Mouse (Mus musculus) intestine, embryonic 16.5 days (tissue): ENCODE measurements around the gene Pde2a. TPM values are rescaled to one million over a fixed set of nuclear protein-coding genes. Genes with fewer than 3 reads are reported as not detected.

ENCODE experiments used
- ATAC-seq: fragments of 200-750 bp; cut with Nextera tagmentation; 2 replicates; pipeline ENCODE4 v1.8.0; 2017; ENCODE audit warnings: moderate TSS enrichment, moderate library complexity
- H3K27ac ChIP-seq: fragments of 300-500 bp; sonication (generic); 2 replicates; pipeline ENCODE4 v1.5.1; 2014; ENCODE audit warnings: mild to moderate bottlenecking, low read length
- H3K27me3 ChIP-seq: fragments of 300-500 bp; sonication (generic); replicated peaks from 2 replicates; pipeline ENCODE4 v1.6.1; 2014; ENCODE audit warnings: low read length, control low read depth, mixed read lengths; ENCODE audit not compliant: control insufficient read depth, insufficient read depth
- H3K36me3 ChIP-seq: fragments of 300-500 bp; sonication (generic); 2 replicates; pipeline ENCODE4 v1.6.1; 2014; ENCODE audit warnings: low read length, control low read depth; ENCODE audit not compliant: control insufficient read depth, insufficient read depth
- H3K4me1 ChIP-seq: fragments of 300-500 bp; sonication (generic); 2 replicates; pipeline ENCODE4 v1.6.1; 2014; ENCODE audit warnings: low read length, control low read depth, mixed read lengths; ENCODE audit not compliant: control insufficient read depth, insufficient read depth
- H3K4me2 ChIP-seq: fragments of 300-500 bp; sonication (generic); 2 replicates; pipeline ENCODE4 v1.6.1; 2014; ENCODE audit warnings: low read depth, low read length, control low read depth
- H3K4me3 ChIP-seq: fragments of 300-500 bp; sonication (generic); 2 replicates; pipeline ENCODE4 v1.5.1; 2014; ENCODE audit warnings: mild to moderate bottlenecking, low read length
- H3K9ac ChIP-seq: fragments of 300-500 bp; sonication (generic); 2 replicates; pipeline ENCODE4 v1.6.1; 2014; ENCODE audit warnings: low read depth, low read length
- H3K9me3 ChIP-seq: fragments of 300-500 bp; sonication (generic); 2 replicates; pipeline ENCODE4 v1.6.1; 2016; ENCODE audit warnings: low read length, control low read depth; ENCODE audit not compliant: control insufficient read depth
- WGBS: fragments of 180-500 bp; shearing (Covaris S2); extraction: QIAGEN DNeasy Blood & Tissue Kit; methylation state at CpG from one replicate; pipeline ENCODE4 v1.1.7; 2014; 5-methylcytosine and 5-hydroxymethylcytosine counted together
- polyA plus RNA-seq: library from polyadenylated mRNA; unstranded; fragments of >200 nt; fragmentation: Nextera tagmentation; extraction: Ambion mirVana; gene quantifications from 2 replicates; pipeline ENCODE4 v1.2.1, GENCODE M21; 2015

Pde2a gene
- polyA plus RNA-seq, 1 experiment from 2014 or later = 23.0 TPM

GRCm38 (mm10) chr7:101503351-101503750 is 81.9 kb downstream of the Pde2a start:
- no peaks in the 10 kb centered on the region for H3K9me3 ChIP-seq
- H3K4me1 ChIP-seq = peaks cover 11% of the 10 kb centered on the region; the same call in 1 of the 2 replicates
- no peaks in the 10 kb centered on the region for H3K36me3 ChIP-seq
- H3K27me3 ChIP-seq = peaks cover 7% of the 10 kb centered on the region
- no peak overlapping the region for H3K4me2 ChIP-seq
- ATAC-seq = no peak
- WGBS = 24% methylated on average over 8 of the region's 8 CpGs
- H3K4me3 ChIP-seq = no peak overlapping the region
- no peak overlapping the region for H3K27ac ChIP-seq
- no peak overlapping the region for H3K9ac ChIP-seq

DNA sequence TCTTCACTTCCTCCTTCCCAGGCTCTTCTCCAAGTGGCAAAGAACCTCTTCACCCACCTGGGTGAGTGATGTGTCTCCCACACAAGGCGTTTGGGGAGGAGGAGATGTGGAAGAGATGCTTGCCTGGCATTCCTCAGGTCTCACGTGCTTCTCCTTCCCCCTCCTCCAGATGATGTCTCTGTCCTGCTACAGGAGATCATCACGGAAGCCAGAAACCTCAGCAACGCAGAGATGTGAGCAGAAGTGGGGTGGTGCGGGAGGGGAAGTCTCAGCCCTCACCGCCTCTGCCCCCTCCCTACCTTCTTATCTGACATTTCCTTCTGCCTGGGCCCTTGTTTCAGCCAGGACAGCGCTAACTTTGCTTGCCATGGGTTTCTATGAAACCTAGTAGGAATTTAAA is 82.3 kb downstream of the Pde2a start:
- Histone ChIP-seq H3K36me3 (no peaks in the 10 kb centered on the region), H3K9me3 (no peaks in the 10 kb centered on the region), H3K4me2 (no peak overlapping the region), H3K4me1 (peaks cover 11% of the 10 kb centered on the region; the same call in 1 of the 2 replicates), H3K4me3 (no peak overlapping the region), H3K27me3 (peaks cover 7% of the 10 kb centered on the region), H3K27ac (no peak overlapping the region), H3K9ac (no peak overlapping the region)
- ATAC-seq = no peak
- WGBS = 22% methylated on average over 7 of the region's 7 CpGs

DNA sequence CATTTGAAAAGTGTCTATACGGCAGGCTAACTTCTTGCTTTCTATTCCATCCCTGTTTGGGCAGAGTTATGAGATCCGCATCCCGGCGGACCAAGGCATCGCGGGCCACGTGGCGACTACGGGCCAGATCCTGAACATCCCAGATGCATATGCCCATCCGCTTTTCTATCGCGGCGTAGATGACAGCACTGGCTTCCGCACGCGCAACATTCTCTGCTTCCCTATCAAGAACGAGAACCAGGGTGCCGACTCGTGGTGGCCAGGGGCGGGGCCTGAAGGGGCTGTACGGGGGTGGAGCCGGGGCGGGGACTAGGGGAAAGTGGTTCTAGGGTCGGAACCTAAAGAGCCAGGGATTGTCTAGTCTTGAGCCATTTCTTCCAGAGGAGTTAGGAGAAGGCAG is 83.0 kb downstream of the Pde2a start:
- Histone ChIP-seq H3K4me3 (peak overlapping the region; percentile 34), H3K27ac (no peak overlapping the region), H3K27me3 (peaks cover 7% of the 10 kb centered on the region), H3K4me1 (peaks cover 11% of the 10 kb centered on the region; the same call in 1 of the 2 replicates), H3K9ac (peak overlapping the region; percentile 46; the same call in 1 of the 2 replicates), H3K9me3 (no peaks in the 10 kb centered on the region), H3K4me2 (peak overlapping the region; percentile 66), H3K36me3 (no peaks in the 10 kb centered on the region)
- 9% methylated on average over 24 of the region's 24 CpGs for WGBS
- ATAC-seq = peak; percentile 57

DNA sequence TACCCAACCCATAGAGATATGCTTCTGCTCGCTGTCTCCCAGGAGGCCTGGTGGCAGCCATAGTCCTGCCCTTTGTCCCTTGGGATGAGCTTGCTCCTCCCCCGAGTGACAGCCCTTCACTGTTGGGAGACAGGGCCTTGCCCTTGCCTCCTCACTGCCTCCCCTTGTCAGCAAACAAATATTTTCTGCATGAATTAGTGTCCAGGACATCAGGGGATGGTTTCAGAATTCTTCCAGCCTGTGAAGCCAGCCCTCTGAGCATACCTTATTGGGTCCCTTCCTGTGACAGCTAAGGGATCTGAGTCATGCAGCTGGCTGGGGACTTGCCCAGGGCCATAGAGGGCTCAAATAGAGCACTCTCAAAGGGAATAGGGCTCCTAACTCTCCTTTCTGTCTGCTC is 87.7 kb downstream of the Pde2a start:
- ATAC-seq = no peak
- 25% methylated on average over 2 of the region's 2 CpGs for WGBS
- Histone ChIP-seq H3K4me3 (no peak overlapping the region), H3K27ac (no peak overlapping the region), H3K36me3 (no peaks in the 10 kb centered on the region), H3K27me3 (0 out of 2 replicates have a peak, but pooled peaks cover 2% of the 10 kb centered on the region), H3K4me1 (peaks cover 3% of the 10 kb centered on the region; the same call in 1 of the 2 replicates), H3K9ac (no peak overlapping the region), H3K9me3 (no peaks in the 10 kb centered on the region), H3K4me2 (no peak overlapping the region)

DNA sequence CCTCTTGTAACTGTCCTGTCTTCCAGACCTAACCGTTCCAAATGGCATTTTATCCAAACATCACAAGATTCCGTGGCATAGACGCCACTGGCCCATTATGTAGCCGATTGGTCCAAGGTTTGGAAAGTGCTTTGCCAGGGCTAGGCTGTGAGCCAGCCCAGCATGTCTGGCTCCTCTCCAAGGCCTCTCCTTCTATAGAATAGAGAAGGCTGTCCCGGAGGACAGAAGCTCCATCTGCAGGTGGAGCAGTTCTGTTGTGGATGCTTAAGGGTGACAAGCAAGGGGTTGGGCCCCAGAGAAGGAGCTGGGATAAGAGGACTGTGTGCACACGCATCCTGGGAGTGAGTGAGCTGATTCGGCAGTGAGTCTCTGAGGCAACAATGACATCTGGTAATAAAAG is 92.2 kb downstream of the Pde2a start:
- Histone ChIP-seq H3K9ac (no peak overlapping the region), H3K27me3 (no peaks in the 10 kb centered on the region), H3K27ac (no peak overlapping the region), H3K36me3 (no peaks in the 10 kb centered on the region), H3K4me1 (no peaks in the 10 kb centered on the region), H3K4me3 (no peak overlapping the region), H3K9me3 (no peaks in the 10 kb centered on the region), H3K4me2 (no peak overlapping the region)
- 76% methylated on average over 7 of the region's 7 CpGs for WGBS
- ATAC-seq = no peak

GRCm38 (mm10) chr7:101514768-101515167 is 93.3 kb downstream of the Pde2a start:
- Histone ChIP-seq H3K4me1 (no peaks in the 10 kb centered on the region), H3K4me2 (no peak overlapping the region), H3K9me3 (no peaks in the 10 kb centered on the region), H3K27ac (no peak overlapping the region), H3K27me3 (no peaks in the 10 kb centered on the region), H3K4me3 (no peak overlapping the region), H3K36me3 (no peaks in the 10 kb centered on the region), H3K9ac (no peak overlapping the region)
- ATAC-seq = no peak
- WGBS = 76% methylated on average over 6 of the region's 6 CpGs

DNA sequence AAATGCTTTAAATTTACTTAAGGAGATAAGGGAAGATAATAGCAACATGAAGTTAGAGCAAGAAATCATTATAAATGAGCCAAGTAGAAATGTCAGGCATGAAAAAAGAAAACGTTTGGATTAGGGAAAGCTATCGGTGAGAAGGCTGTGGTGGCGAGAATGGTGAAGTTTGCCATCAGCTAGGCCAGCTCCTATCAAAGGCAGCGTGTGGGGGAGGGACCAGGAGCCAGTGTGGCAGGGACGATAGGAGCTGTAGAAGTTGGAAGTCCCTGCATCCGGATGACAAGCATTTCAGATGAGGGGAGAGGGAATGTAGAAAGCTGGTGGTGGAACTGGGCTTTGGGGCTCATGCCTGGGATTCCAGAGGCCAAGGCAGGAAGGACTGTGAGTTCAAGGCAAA is 93.8 kb downstream of the Pde2a start:
- H3K27ac ChIP-seq = no peak overlapping the region
- H3K4me2 ChIP-seq = no peak overlapping the region
- no peaks in the 10 kb centered on the region for H3K4me1 ChIP-seq
- H3K9ac ChIP-seq = no peak overlapping the region
- H3K27me3 ChIP-seq = no peaks in the 10 kb centered on the region
- H3K9me3 ChIP-seq = no peaks in the 10 kb centered on the region
- no peaks in the 10 kb centered on the region for H3K36me3 ChIP-seq
- WGBS = 34% methylated on average over 6 of the region's 6 CpGs
- H3K4me3 ChIP-seq = no peak overlapping the region
- ATAC-seq = no peak

GRCm38 (mm10) chr7:101516460-101516859 is 95.0 kb downstream of the Pde2a start:
- H3K9me3 ChIP-seq = no peaks in the 10 kb centered on the region
- no peak overlapping the region for H3K9ac ChIP-seq
- no peaks in the 10 kb centered on the region for H3K27me3 ChIP-seq
- no peaks in the 10 kb centered on the region for H3K4me1 ChIP-seq
- ATAC-seq = no peak
- 70% methylated on average over 6 of the region's 6 CpGs for WGBS
- H3K4me2 ChIP-seq = no peak overlapping the region
- H3K4me3 ChIP-seq = no peak overlapping the region
- no peak overlapping the region for H3K27ac ChIP-seq
- H3K36me3 ChIP-seq = no peaks in the 10 kb centered on the region

DNA sequence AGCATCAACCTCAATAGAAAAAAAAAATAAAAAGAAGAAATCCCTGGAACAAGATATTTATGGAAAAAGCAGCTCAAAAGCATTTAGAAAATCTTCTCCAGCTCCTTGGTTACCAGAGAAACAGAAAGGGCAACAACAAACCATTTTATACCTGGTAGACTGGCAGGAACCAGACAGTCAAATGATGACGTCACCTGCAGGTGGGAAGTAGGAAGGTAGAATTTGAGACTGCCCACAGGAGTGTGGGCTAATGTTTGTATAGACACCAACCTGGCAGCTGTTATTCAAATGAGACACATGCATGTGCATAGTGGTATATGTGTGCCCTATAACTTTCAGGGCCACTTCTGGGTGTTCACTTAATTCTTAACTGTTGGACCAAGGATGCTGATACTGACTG is 100.2 kb downstream of the Pde2a start:
- 56% methylated on average over 1 of the region's 1 CpGs for WGBS
- no peak for ATAC-seq
- Histone ChIP-seq H3K27me3 (no peaks in the 10 kb centered on the region), H3K36me3 (no peaks in the 10 kb centered on the region), H3K9me3 (no peaks in the 10 kb centered on the region), H3K4me2 (no peak overlapping the region), H3K27ac (no peak overlapping the region), H3K4me1 (no peaks in the 10 kb centered on the region), H3K9ac (no peak overlapping the region), H3K4me3 (no peak overlapping the region)

GRCm38 (mm10) chr7:101523205-101523604 is 101.7 kb downstream of the Pde2a start:
- Histone ChIP-seq H3K27ac (no peak overlapping the region), H3K4me2 (no peak overlapping the region), H3K36me3 (no peaks in the 10 kb centered on the region), H3K27me3 (no peaks in the 10 kb centered on the region), H3K4me1 (no peaks in the 10 kb centered on the region), H3K9me3 (no peaks in the 10 kb centered on the region), H3K9ac (no peak overlapping the region), H3K4me3 (no peak overlapping the region)
- 75% methylated on average over 2 of the region's 2 CpGs for WGBS
- ATAC-seq = no peak
